Mouse (Mus musculus): ENCODE measurements around the gene Bnipl. TPM values are rescaled to one million over a fixed set of nuclear protein-coding genes. Genes with fewer than 3 reads are reported as not detected.

Bnipl gene
- total RNA-seq, 2 experiments from 2014 or later = 0.42 TPM; not detected in 1

GRCm38 (mm10) chr3:95237541-95238099, 13.4 kb downstream of the Bnipl start:
- no peak for DNase-seq

- no peak for DNase-seq
Observed at GRCm38 (mm10) chr3:95235386-95236301, 15.3 kb downstream of the Bnipl start.

GRCm38 (mm10) chr3:95233303-95233980, 17.6 kb downstream of the Bnipl start:
- no peak for DNase-seq

GRCm38 (mm10) chr3:95232771-95233170, 18.2 kb downstream of the Bnipl start:
- peak; percentile 73 for DNase-seq

- no peak for DNase-seq
Observed at GRCm38 (mm10) chr3:95231298-95232221, 19.4 kb downstream of the Bnipl start, which contains the start of gene Mllt11. Mllt11 (minus strand) TSS chr3:95232171.

GRCm38 (mm10) chr3:95230495-95231297, 20.3 kb downstream of the Bnipl start:
- no peak for DNase-seq

GRCm38 (mm10) chr3:95229781-95230494, 21.1 kb downstream of the Bnipl start:
- peak; percentile 59 for DNase-seq

- peak; percentile 49 for DNase-seq
Observed at GRCm38 (mm10) chr3:95228894-95229780, 21.9 kb downstream of the Bnipl start.

GRCm38 (mm10) chr3:95228148-95228893, 22.7 kb downstream of the Bnipl start, which contains the start of gene Cdc42se1:
Cdc42se1 (plus strand) TSS chr3:95228732.
- peak; percentile 93 for DNase-seq

- DNase-seq = no peak
Observed at GRCm38 (mm10) chr3:95227214-95227613, 23.8 kb downstream of the Bnipl start.

GRCm38 (mm10) chr3:95224295-95224694, 26.7 kb downstream of the Bnipl start:
- DNase-seq = no peak

GRCm38 (mm10) chr3:95223041-95223440, 28.0 kb downstream of the Bnipl start:
- DNase-seq = no peak

GRCm38 (mm10) chr3:95218466-95219137, 32.4 kb downstream of the Bnipl start:
- no peak for DNase-seq

- peak; percentile 99 for DNase-seq
Observed at GRCm38 (mm10) chr3:95217255-95218134, 33.5 kb downstream of the Bnipl start, which contains the start of gene Gabpb2. Gabpb2 (minus strand) TSS chr3:95217916.

GRCm38 (mm10) chr3:95216655-95217254, 34.2 kb downstream of the Bnipl start:
- no peak for DNase-seq

GRCm38 (mm10) chr3:95213609-95213975, 37.4 kb downstream of the Bnipl start:
- DNase-seq = no peak
